Mouse (Mus musculus): ENCODE measurements around the gene Tmem30a. TPM values are rescaled to one million over a fixed set of nuclear protein-coding genes. Genes with fewer than 3 reads are reported as not detected.

Tmem30a gene
- total and polyA plus RNA-seq, 3 experiments = 29.7 to 83.6 (median 42.1) TPM

GRCm38 (mm10) chr9:79792841-79793835 is at the start of gene Tmem30a (continued):
- TF ChIP-seq RCOR1 (conservative IDR thresholded peaks at IDR 0.05; ENCODE audit: low read depth, low read length) = no peak

GRCm38 (mm10) chr9:79842615-79843014 is 49.3 kb upstream of the Tmem30a start:
- no peak overlapping the region for H3K9ac ChIP-seq (ENCODE audit: insufficient read depth, low read depth)
- dilution Hi-C loops (cut with MboI; ENCODE audit: extremely low pct_ligation_motif_present, extremely low pct_unique_long_range_greater_than_20kb, low sequenced_read_pairs) = no loop called here
- in situ Hi-C loops (cut with MboI; ENCODE audit: low pct_ligation_motif_present, low pct_unique_long_range_greater_than_20kb, low sequenced_read_pairs) = no loop called here
- no peak overlapping the region for H3K27ac ChIP-seq (ENCODE audit: insufficient read depth, low read depth)
- no peaks in the 10 kb centered on the region for H3K79me2 ChIP-seq (replicated peaks; ENCODE audit: control insufficient read depth, extremely low read depth, insufficient read depth, poor library complexity, severe bottlenecking)
- H3K4me3 ChIP-seq (replicated peaks in 1 of 3; ENCODE audit: low read depth in 2 of 3, low read length in 2 of 3, poor library complexity in 1 of 3) = no peak overlapping the region
- H3K9me3 ChIP-seq (replicated peaks; ENCODE audit: low read length) = no peaks in the 10 kb centered on the region
- H3K4me1 ChIP-seq (ENCODE audit: control insufficient read depth in 1 of 2, insufficient read depth in 2 of 2) = no peaks in the 10 kb centered on the region
- DNase-seq (ENCODE audit: extremely low read depth) = no peak
- no peaks in the 10 kb centered on the region for H3K27me3 ChIP-seq (replicated peaks)
- H3K36me3 ChIP-seq (replicated peaks in 1 of 2; ENCODE audit: control insufficient read depth in 1 of 2, insufficient read depth in 1 of 2, low read length in 1 of 2) = no peaks in the 10 kb centered on the region
- TF ChIP-seq ZNF384 (IDR thresholded peaks at IDR 0.05; ENCODE audit: low read depth, low read length) (no peak), GABPA (IDR thresholded peaks at IDR 0.05; ENCODE audit: insufficient replicate concordance, low read depth, low read length) (no peak), ZKSCAN1 (IDR thresholded peaks at IDR 0.05; ENCODE audit: borderline replicate concordance, low read depth, low read length) (no peak), E2F4 (IDR thresholded peaks at IDR 0.05; ENCODE audit: insufficient replicate concordance, low read depth, low read length) (no peak), CTCF (conservative IDR thresholded peaks at IDR 0.05 in 1 of 2, IDR thresholded peaks at IDR 0.05 in 1 of 2; ENCODE audit: low read depth in 2 of 2, low read length in 2 of 2) (no peak), POLR2AphosphoS2 (IDR thresholded peaks at IDR 0.05; ENCODE audit: low read depth, low read length) (no peak), MXI1 (IDR thresholded peaks at IDR 0.05; ENCODE audit: low read depth, low read length) (no peak), JUN (IDR thresholded peaks at IDR 0.05; ENCODE audit: insufficient read depth, low read depth, low read length) (no peak)
- H3K4me2 ChIP-seq (ENCODE audit: insufficient read depth, low read depth, poor library complexity, severe bottlenecking) = no peak overlapping the region

- Histone ChIP-seq H3K9me3 (replicated peaks; ENCODE audit: low read length) (no peaks in the 10 kb centered on the region), H3K4me3 (replicated peaks in 1 of 3; ENCODE audit: low read depth in 2 of 3, low read length in 2 of 3, poor library complexity in 1 of 3) (no peak overlapping the region), H3K36me3 (replicated peaks in 1 of 2; ENCODE audit: control insufficient read depth in 1 of 2, insufficient read depth in 1 of 2, low read length in 1 of 2) (no peaks in the 10 kb centered on the region), H3K9ac (ENCODE audit: insufficient read depth, low read depth) (no peak overlapping the region), H3K79me2 (replicated peaks; ENCODE audit: control insufficient read depth, extremely low read depth, insufficient read depth, poor library complexity, severe bottlenecking) (no peaks in the 10 kb centered on the region), H3K4me1 (ENCODE audit: control insufficient read depth in 1 of 2, insufficient read depth in 2 of 2) (no peaks in the 10 kb centered on the region), H3K4me2 (ENCODE audit: insufficient read depth, low read depth, poor library complexity, severe bottlenecking) (no peak overlapping the region), H3K27me3 (replicated peaks) (no peaks in the 10 kb centered on the region), H3K27ac (ENCODE audit: insufficient read depth, low read depth) (no peak overlapping the region)
- DNase-seq (ENCODE audit: extremely low read depth) = no peak
- dilution Hi-C loops (cut with MboI; ENCODE audit: extremely low pct_ligation_motif_present, extremely low pct_unique_long_range_greater_than_20kb, low sequenced_read_pairs) (no loop called here), in situ Hi-C loops (cut with MboI; ENCODE audit: low pct_ligation_motif_present, low pct_unique_long_range_greater_than_20kb, low sequenced_read_pairs) (no loop called here)
- TF ChIP-seq JUND (conservative IDR thresholded peaks at IDR 0.05; ENCODE audit: low read depth, low read length) = no peak
- no peak for TF ChIP-seq CHD2 (IDR thresholded peaks at IDR 0.05; ENCODE audit: low read length)
- no peak for TF ChIP-seq TCF12 (IDR thresholded peaks at IDR 0.05; ENCODE audit: low read depth, low read length)
These were observed 48.7 kb upstream of the Tmem30a start for GRCm38 (mm10) chr9:79842028-79842427.

All from CH12.LX (cell line).